Mouse (Mus musculus): ENCODE measurements around the gene Plekha7.

- TF ChIP-seq GATA1 (IDR thresholded peaks at IDR 0.05; ENCODE audit: borderline replicate concordance, low read length) (no peak), FLI1 (IDR thresholded peaks at IDR 0.05; ENCODE audit: low read length) (no peak)
Observed at GRCm38 (mm10) chr7:116262508-116262907, 45.7 kb downstream of the Plekha7 start.
